Mouse (Mus musculus) ES-E14 (cell line): ENCODE data around the gene Tff2. TPM values are rescaled to one million over a fixed set of nuclear protein-coding genes. Genes with fewer than 3 reads are reported as not detected.

Experiments
- DNase-seq: peaks from one replicate; pipeline ENCODE4 v3.0.0-alpha.2; 2013; ENCODE audit warnings: low read depth, low spot score
- H3K27ac ChIP-seq: 2 replicates; pipeline ENCODE4 v1.5.1; 2012; ENCODE audit warnings: low read depth, mild to moderate bottlenecking, low read length, moderate library complexity, mixed read lengths; ENCODE audit not compliant: poor library complexity, insufficient read depth, severe bottlenecking
- H3K36me3 ChIP-seq: 2 replicates; pipeline ENCODE4 v1.6.1; 2012; ENCODE audit warnings: mild to moderate bottlenecking, low read length, moderate library complexity, mixed read lengths; ENCODE audit not compliant: control insufficient read depth, poor library complexity, insufficient read depth, severe bottlenecking
- H3K4me1 ChIP-seq, 2 experiments: fragments of 150-350 bp in 1 of 2; sonication (generic) in 1 of 2; 2 replicates each; pipeline ENCODE4 v1.6.1; 2012; ENCODE audit warnings: low read length in 2 of 2, mild to moderate bottlenecking in 1 of 2, mixed read lengths in 1 of 2; ENCODE audit not compliant: control insufficient read depth in 2 of 2, insufficient read depth in 2 of 2, poor library complexity in 1 of 2
- H3K4me3 ChIP-seq, 2 experiments: fragments of 150-350 bp in 1 of 2; sonication (generic) in 1 of 2; 2 replicates each; pipeline ENCODE4 v1.5.1; 2012; ENCODE audit warnings: low read length in 2 of 2, low read depth in 1 of 2, mild to moderate bottlenecking in 1 of 2, mixed read lengths in 1 of 2; ENCODE audit not compliant: insufficient read depth in 1 of 2, poor library complexity in 1 of 2, severe bottlenecking in 1 of 2
- H3K9ac ChIP-seq: 2 replicates; pipeline ENCODE4 v1.6.1; 2012; ENCODE audit warnings: low read depth, mild to moderate bottlenecking, low read length, mixed read lengths; ENCODE audit not compliant: poor library complexity, insufficient read depth, severe bottlenecking
- H3K9me3 ChIP-seq: fragments of 150-350 bp; sonication (generic); 2 replicates; pipeline ENCODE4 v1.6.1; 2012; ENCODE audit warnings: low read depth, mild to moderate bottlenecking, low read length; ENCODE audit not compliant: control insufficient read depth, insufficient read depth
- CHD2 ChIP-seq: IDR thresholded peaks from 2 replicates; pipeline ENCODE4 v1.6.1; 2014; ENCODE audit warnings: mild to moderate bottlenecking, low read depth, low read length, inconsistent platforms
- HCFC1 ChIP-seq: IDR thresholded peaks from 2 replicates; pipeline ENCODE4 v1.6.1; 2012; ENCODE audit warnings: low read length, inconsistent platforms, borderline replicate concordance; ENCODE audit not compliant: insufficient read depth
- MAFK ChIP-seq: IDR thresholded peaks from 2 replicates; pipeline ENCODE4 v1.6.1; 2014; ENCODE audit warnings: mild to moderate bottlenecking, low read depth, low read length, inconsistent platforms; ENCODE audit not compliant: insufficient read depth
- ZC3H11A ChIP-seq: IDR thresholded peaks from 2 replicates; pipeline ENCODE4 v1.6.1; 2012; ENCODE audit warnings: low read depth, mild to moderate bottlenecking, inconsistent platforms, low read length, borderline replicate concordance
- ZNF384 ChIP-seq: IDR thresholded peaks from 2 replicates; pipeline ENCODE4 v1.6.1; 2012; ENCODE audit warnings: low read depth, low read length, inconsistent platforms
- in situ Hi-C, 2 experiments: fragments of 600-800 bp; cut with MboI; formaldehyde crosslinking; loops; one replicate each; pipeline ENCODE4 v1.15.1; 2025; ENCODE audit warnings: low sequenced_read_pairs in 2 of 2, inconsistent platforms in 1 of 2; ENCODE audit not compliant: unreplicated experiment in 2 of 2
- total RNA-seq: library from RNA; depleted of rRNA; stranded (reverse); fragments of 300-350 nt; gene quantifications from 2 replicates; pipeline ENCODE4 v1.2.3, GENCODE M21; 2012

Tff2 gene
- total RNA-seq, 1 experiment, result not detected

GRCm38 (mm10) chr17:31103007-31103570 lies 41.0 kb downstream of the Tff2 start:
- Histone ChIP-seq H3K9ac (no peak overlapping the region), H3K27ac (no peak overlapping the region), H3K4me1 (peaks cover 0 to 3% of the 10 kb centered on the region in 2 experiments; a peak in 1 of 4 replicates), H3K9me3 (no peaks in the 10 kb centered on the region), H3K4me3 (no peak overlapping the region), H3K36me3 (peaks cover 3% of the 10 kb centered on the region; the same call in 1 of the 2 replicates)
- in situ Hi-C loops, result no loop called here
- no peak for TF ChIP-seq ZNF384
- TF ChIP-seq MAFK, result no peak
- no peak for TF ChIP-seq HCFC1
- no peak for TF ChIP-seq CHD2
- TF ChIP-seq ZC3H11A, result no peak
- no peak for DNase-seq

DNA sequence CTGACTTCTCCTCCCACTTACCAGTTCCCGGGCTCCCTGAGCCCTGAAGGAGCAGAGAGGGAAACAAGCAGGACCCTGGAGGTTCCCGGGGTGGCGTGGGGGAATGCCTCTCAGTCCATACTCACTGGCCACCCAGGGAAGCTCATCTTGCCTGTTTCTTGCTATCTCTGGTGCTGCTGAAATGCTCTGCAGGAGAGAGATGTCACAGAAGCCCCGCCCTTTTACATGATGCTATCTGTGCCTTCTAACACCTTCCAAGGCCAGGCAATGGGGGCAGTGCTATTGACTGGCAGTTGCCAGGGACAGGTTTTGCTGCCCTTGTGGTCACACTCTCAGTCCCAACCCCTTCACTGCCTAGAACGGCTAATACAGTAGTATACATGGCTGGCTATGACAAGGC lies 45.3 kb downstream of the Tff2 start:
- no peak overlapping the region for H3K9ac ChIP-seq
- in situ Hi-C loops, result no loop called here

DNA sequence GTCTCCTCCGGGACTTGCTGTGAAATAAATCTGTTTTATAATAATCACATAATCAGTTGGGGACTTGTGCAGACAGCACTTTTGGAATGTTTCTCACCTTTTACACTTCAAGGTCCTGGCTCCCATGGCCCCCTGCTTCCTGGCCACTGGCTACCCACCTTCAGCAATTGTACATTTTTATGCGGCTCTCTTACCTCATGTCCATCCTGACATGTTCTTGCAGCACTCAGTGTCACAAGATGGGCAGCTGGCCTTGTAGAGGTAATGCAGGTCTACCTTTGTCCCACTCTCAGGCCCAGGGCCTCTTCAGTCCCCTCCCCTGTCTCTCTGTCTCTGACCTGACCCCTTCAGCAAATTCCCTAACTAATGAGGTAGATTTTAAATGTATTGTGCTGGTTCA lies 47.2 kb downstream of the Tff2 start:
- no peaks in the 10 kb centered on the region for H3K9me3 ChIP-seq
- no peak overlapping the region for H3K9ac ChIP-seq
- no peaks in the 10 kb centered on the region; the same call in 1 of the 2 replicates for H3K36me3 ChIP-seq
- DNase-seq, result no peak
- TF ChIP-seq ZNF384, result no peak
- TF ChIP-seq ZC3H11A, result no peak
- TF ChIP-seq MAFK, result no peak
- peaks cover 0 to 15% of the 10 kb centered on the region in 2 experiments; a peak in 3 of 4 replicates for H3K4me1 ChIP-seq
- no peak overlapping the region for H3K4me3 ChIP-seq
- H3K27ac ChIP-seq, result no peak overlapping the region
- in situ Hi-C loops, result no loop called here

More for the DNA sequence above, 45.3 kb downstream of the Tff2 start:
- Histone ChIP-seq H3K9me3 (no peaks in the 10 kb centered on the region), H3K36me3 (peaks cover under 1% of the 10 kb centered on the region; the same call in 1 of the 2 replicates), H3K27ac (no peak overlapping the region), H3K4me3 (no peak overlapping the region), H3K4me1 (peaks cover 0 to 15% of the 10 kb centered on the region in 2 experiments; a peak in 3 of 4 replicates)
- no peak for DNase-seq
- no peak for TF ChIP-seq ZC3H11A
- no peak for TF ChIP-seq CHD2
- no peak for TF ChIP-seq MAFK
- TF ChIP-seq ZNF384, result no peak
- TF ChIP-seq HCFC1, result no peak

- no peak overlapping the region for H3K4me3 ChIP-seq
- in situ Hi-C loops, result no loop called here
- H3K9me3 ChIP-seq, result no peaks in the 10 kb centered on the region
- peaks cover 0 to 15% of the 10 kb centered on the region in 2 experiments; a peak in 3 of 4 replicates for H3K4me1 ChIP-seq
- TF ChIP-seq CHD2 (no peak), ZNF384 (no peak), MAFK (no peak), ZC3H11A (no peak), HCFC1 (no peak)
- H3K36me3 ChIP-seq, result no peaks in the 10 kb centered on the region; the same call in 1 of the 2 replicates
- H3K9ac ChIP-seq, result no peak overlapping the region
- H3K27ac ChIP-seq, result no peak overlapping the region
- DNase-seq, result no peak
Measured at GRCm38 (mm10) chr17:31095570-31095969, 48.5 kb downstream of the Tff2 start.
